Mouse (Mus musculus) midbrain, postnatal 0 days (tissue): ENCODE measurements at regions not wholly inside any gene's neighbourhood (a gene's known extent, or its start where the extent isn't known, plus 50 kb on each side); places are given as distances from the start of the nearest gene placed in this dataset.

ENCODE experiments used
- ATAC-seq: fragments of 200-750 bp; cut with Nextera tagmentation; 2 replicates; pipeline ENCODE4 v1.8.0; 2017; ENCODE audit warnings: moderate number of reproducible peaks, mild to moderate bottlenecking, moderate TSS enrichment, moderate library complexity; ENCODE audit not compliant: low FRiP score
- DNase-seq: peaks from one replicate; pipeline ENCODE4 v3.0.0-alpha.2; 2015; ENCODE audit warnings: low spot score
- H3K27ac ChIP-seq: fragments of 300-500 bp; sonication (generic); 2 replicates; pipeline ENCODE4 v1.5.1; 2014; ENCODE audit warnings: low read depth, mild to moderate bottlenecking, low read length, mixed read lengths
- H3K27me3 ChIP-seq: fragments of 300-500 bp; sonication (generic); 2 replicates; pipeline ENCODE4 v1.6.1; 2014; ENCODE audit warnings: low read length, control low read depth, mixed read lengths; ENCODE audit not compliant: insufficient read depth
- H3K36me3 ChIP-seq: fragments of 300-500 bp; sonication (generic); 2 replicates; pipeline ENCODE4 v1.6.1; 2014; ENCODE audit warnings: low read length, control low read depth, mixed read lengths; ENCODE audit not compliant: insufficient read depth
- H3K4me1 ChIP-seq: fragments of 300-500 bp; sonication (generic); 2 replicates; pipeline ENCODE4 v1.6.1; 2014; ENCODE audit warnings: mild to moderate bottlenecking, control low read depth, antibody characterized with exemption, low read length, mixed read lengths; ENCODE audit not compliant: insufficient read depth
- H3K4me2 ChIP-seq: fragments of 300-500 bp; sonication (generic); 2 replicates; pipeline ENCODE4 v1.6.1; 2014; ENCODE audit warnings: low read depth, mild to moderate bottlenecking, low read length, mixed read lengths; ENCODE audit not compliant: poor library complexity, severe bottlenecking
- H3K4me3 ChIP-seq: fragments of 300-500 bp; sonication (generic); 2 replicates; pipeline ENCODE4 v1.5.1; 2014; ENCODE audit warnings: low read depth, mild to moderate bottlenecking, low read length, moderate library complexity
- H3K9ac ChIP-seq: fragments of 300-500 bp; sonication (generic); replicated peaks from 2 replicates; pipeline ENCODE4 v1.6.1; 2014; ENCODE audit warnings: mild to moderate bottlenecking, low read length, moderate library complexity, mixed read lengths; ENCODE audit not compliant: poor library complexity, severe bottlenecking
- H3K9me3 ChIP-seq: fragments of 300-500 bp; sonication (generic); 2 replicates; pipeline ENCODE4 v1.6.1; 2016; ENCODE audit warnings: low read length, control low read depth
- CTCF ChIP-seq: IDR thresholded peaks from 2 replicates; pipeline ENCODE4 v1.5.1; 2016; ENCODE audit warnings: antibody characterized with exemption, mild to moderate bottlenecking
- WGBS: fragments of 180-500 bp; shearing (Covaris S2); extraction: QIAGEN DNeasy Blood & Tissue Kit; methylation state at CpG from one replicate; pipeline ENCODE4 v1.1.7; 2014; 5-methylcytosine and 5-hydroxymethylcytosine counted together

GRCm38 (mm10) chr1:167905424-167905823 lies 216.4 kb downstream of the Lmx1a start:
- H3K4me2 ChIP-seq = no peak overlapping the region
- no peak for DNase-seq
- 29% methylated on average over 3 of the region's 3 CpGs for WGBS
- no peak overlapping the region for H3K27ac ChIP-seq
- no peak overlapping the region for H3K4me3 ChIP-seq
- no peak overlapping the region for H3K9ac ChIP-seq
- no peaks in the 10 kb centered on the region for H3K4me1 ChIP-seq
- no peaks in the 10 kb centered on the region for H3K27me3 ChIP-seq
- no peak for ATAC-seq
- H3K36me3 ChIP-seq = no peaks in the 10 kb centered on the region
- H3K9me3 ChIP-seq = no peaks in the 10 kb centered on the region
- no peak for TF ChIP-seq CTCF

- H3K27me3 ChIP-seq = no peaks in the 10 kb centered on the region
- no peak overlapping the region for H3K9ac ChIP-seq
- ATAC-seq (no peak), DNase-seq (no peak)
- H3K9me3 ChIP-seq = no peaks in the 10 kb centered on the region
- no peaks in the 10 kb centered on the region for H3K4me1 ChIP-seq
- no peak overlapping the region for H3K4me2 ChIP-seq
- no peak overlapping the region for H3K27ac ChIP-seq
- no peaks in the 10 kb centered on the region for H3K36me3 ChIP-seq
- H3K4me3 ChIP-seq = no peak overlapping the region
- TF ChIP-seq CTCF = no peak
- WGBS = 86% methylated on average over 3 of the region's 3 CpGs
Observed at GRCm38 (mm10) chr1:167912074-167912473, 223.0 kb downstream of the Lmx1a start.

DNA sequence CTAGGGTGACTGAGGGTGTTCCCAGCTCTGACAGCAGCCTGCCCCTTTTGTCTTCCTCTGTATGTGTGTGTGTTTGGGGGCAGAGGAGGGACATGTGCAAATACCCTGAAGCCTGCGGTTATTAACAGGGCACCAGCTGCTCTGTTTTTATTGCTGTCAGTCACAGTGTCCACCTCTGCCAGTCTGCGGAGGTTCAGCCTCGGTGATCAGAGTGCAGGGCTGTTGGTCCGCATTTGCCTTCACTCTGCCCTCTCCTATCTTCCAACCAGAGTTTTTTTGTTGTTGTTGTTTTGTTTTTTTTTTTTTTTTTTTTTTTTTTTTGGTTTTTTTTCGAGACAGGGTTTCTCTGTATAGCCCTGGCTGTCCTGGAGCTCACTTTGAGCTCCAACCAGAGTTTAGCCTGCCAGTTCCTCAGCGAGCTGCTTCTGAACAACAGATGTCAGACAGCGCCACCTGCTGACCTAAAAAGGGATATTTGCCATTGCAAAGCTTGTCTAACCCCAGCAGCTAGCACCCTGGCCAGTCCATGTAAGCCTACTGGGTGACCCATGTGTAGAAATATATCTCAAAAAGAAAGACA lies 226.0 kb downstream of the Lmx1a start:
- Histone ChIP-seq H3K27me3 (no peaks in the 10 kb centered on the region), H3K36me3 (no peaks in the 10 kb centered on the region), H3K9ac (no peak overlapping the region), H3K9me3 (no peaks in the 10 kb centered on the region), H3K4me3 (no peak overlapping the region), H3K4me1 (no peaks in the 10 kb centered on the region), H3K27ac (no peak overlapping the region), H3K4me2 (peak overlapping the region; percentile 18; the same call in 1 of the 2 replicates)
- WGBS = 22% methylated on average over 7 of the region's 7 CpGs
- DNase-seq = peak; percentile 94
- peak; percentile 71 for ATAC-seq
- peak; percentile 86 for TF ChIP-seq CTCF

- WGBS = 69% methylated on average over 6 of the region's 6 CpGs
- ATAC-seq = no peak
Observed at GRCm38 (mm10) chr1:167915578-167916275, 226.7 kb downstream of the Lmx1a start.

GRCm38 (mm10) chr1:167922917-167923316 lies 233.9 kb downstream of the Lmx1a start:
- Histone ChIP-seq H3K4me1 (no peaks in the 10 kb centered on the region), H3K9me3 (no peaks in the 10 kb centered on the region), H3K4me3 (no peak overlapping the region), H3K9ac (no peak overlapping the region), H3K27ac (no peak overlapping the region), H3K4me2 (no peak overlapping the region), H3K27me3 (no peaks in the 10 kb centered on the region), H3K36me3 (no peaks in the 10 kb centered on the region)
- no peak for TF ChIP-seq CTCF
- WGBS = 78% methylated on average over 7 of the region's 7 CpGs
- DNase-seq = peak; percentile 43
- no peak for ATAC-seq

More at GRCm38 (mm10) chr1:167915578-167916275, 226.7 kb downstream of the Lmx1a start:
- Histone ChIP-seq H3K9ac (no peak overlapping the region), H3K4me1 (no peaks in the 10 kb centered on the region), H3K27ac (no peak overlapping the region), H3K9me3 (no peaks in the 10 kb centered on the region), H3K4me3 (no peak overlapping the region), H3K36me3 (no peaks in the 10 kb centered on the region), H3K27me3 (no peaks in the 10 kb centered on the region), H3K4me2 (no peak overlapping the region)
- DNase-seq = no peak
- no peak for TF ChIP-seq CTCF

DNA sequence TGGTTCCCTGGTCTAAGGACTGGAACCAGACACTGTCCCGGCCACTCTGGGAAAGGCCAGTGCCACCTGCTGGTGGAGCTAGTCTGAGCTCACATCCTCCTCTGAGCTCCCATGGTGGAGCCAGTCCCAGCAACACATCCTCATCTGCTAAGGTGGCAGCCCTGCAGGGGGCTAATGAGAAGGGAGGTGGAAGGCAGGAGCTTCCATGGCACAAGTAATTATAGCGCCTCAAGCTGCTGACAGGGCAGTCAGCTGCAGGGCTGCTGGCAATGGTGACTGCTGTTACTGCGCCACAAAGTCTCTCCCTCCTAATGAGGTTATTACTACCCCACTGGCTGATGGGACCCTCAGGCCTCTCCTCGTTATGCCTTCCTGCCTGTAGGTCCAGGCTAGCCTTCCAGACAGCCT lies 239.0 kb downstream of the Lmx1a start:
- TF ChIP-seq CTCF = peak; percentile 60
- H3K4me2 ChIP-seq = no peak overlapping the region
- no peaks in the 10 kb centered on the region for H3K36me3 ChIP-seq
- H3K27me3 ChIP-seq = no peaks in the 10 kb centered on the region
- H3K9me3 ChIP-seq = no peaks in the 10 kb centered on the region
- DNase-seq (peak; percentile 65), ATAC-seq (0 out of 2 replicates have a peak, but pooled peaks have one; percentile 33)
- no peaks in the 10 kb centered on the region for H3K4me1 ChIP-seq
- WGBS = 29% methylated on average over 4 of the region's 4 CpGs
- H3K4me3 ChIP-seq = no peak overlapping the region
- no peak overlapping the region for H3K27ac ChIP-seq
- H3K9ac ChIP-seq = no peak overlapping the region
